Comparison of ENCODE assay signal across 1 mouse cellular context in genomic region chr6:100670370-100670841, GRCm38 (mm10).
A peak's percentile ranks its signal among the peaks of the same experiment; 100 is the strongest.
TF ChIP-seq lines count a peak whose summit lies in the region.

No protein-coding gene starts in this region.

TF ChIP-seq in MEL, 35 proteins besides CTCF, POLR2A, EP300 and RAD21 (continued from another document):
- TF ChIP-seq CHD1 (IDR thresholded peaks at IDR 0.05; ENCODE audit: low read depth, low read length) (no peak), ETS1 (IDR thresholded peaks at IDR 0.05; ENCODE audit: low read depth, low read length) (peak; percentile 91), GABPA (IDR thresholded peaks at IDR 0.05; ENCODE audit: low read depth, low read length) (no peak), GATA1 (IDR thresholded peaks at IDR 0.05; ENCODE audit: low read depth, low read length) (peak; percentile 66), MXI1 (IDR thresholded peaks at IDR 0.05; ENCODE audit: low read depth, low read length) (no peak), UBTF (IDR thresholded peaks at IDR 0.05; ENCODE audit: borderline replicate concordance, insufficient read depth, low read depth, low read length) (no peak), ZNF384 (IDR thresholded peaks at IDR 0.05; ENCODE audit: low read depth, low read length) (no peak), NRF1 (IDR thresholded peaks at IDR 0.05; ENCODE audit: insufficient read depth, low read depth, low read length, poor library complexity, severe bottlenecking) (no peak), MYB (IDR thresholded peaks at IDR 0.05; ENCODE audit: low read depth, low read length) (no peak)
TF ChIP-seq in MEL: peak in this region for 10.
